Mouse (Mus musculus) lung, adult 18-20 months (tissue): ENCODE measurements around the gene Lrmp.

Experiments used
- DNase-seq, 2 experiments: peaks; one replicate each; pipeline ENCODE4 v3.0.0; 2022; ENCODE audit warnings: mixed read lengths in 2 of 2

The Lrmp gene

GRCm38 (mm10) chr6:145139776-145140475 is 24.5 kb downstream of the Lrmp start:
- no peak for DNase-seq

GRCm38 (mm10) chr6:145140706-145141105 is 25.3 kb downstream of the Lrmp start:
- DNase-seq: no peak

GRCm38 (mm10) chr6:145141827-145142226 is 26.4 kb downstream of the Lrmp start:
- DNase-seq: no peak

GRCm38 (mm10) chr6:145145173-145145572 is 29.7 kb downstream of the Lrmp start:
- no peak for DNase-seq

- DNase-seq: no peak
These were observed 32.3 kb downstream of the Lrmp start for GRCm38 (mm10) chr6:145147716-145148115.

GRCm38 (mm10) chr6:145149054-145149453 is 33.6 kb downstream of the Lrmp start:
- no peak for DNase-seq

GRCm38 (mm10) chr6:145158619-145159018 is 43.2 kb downstream of the Lrmp start:
- no peak for DNase-seq

- no peak for DNase-seq
These were observed 45.1 kb downstream of the Lrmp start for GRCm38 (mm10) chr6:145160581-145160980.

- DNase-seq: no peak
These were observed 56.6 kb downstream of the Lrmp start for GRCm38 (mm10) chr6:145171892-145172606.

GRCm38 (mm10) chr6:145173781-145174191 is 58.3 kb downstream of the Lrmp start:
- DNase-seq: peak; percentile 85 to 86

- DNase-seq: peak in 1 of 2 experiments; percentile 16
These were observed 60.1 kb downstream of the Lrmp start for GRCm38 (mm10) chr6:145175571-145175981.

GRCm38 (mm10) chr6:145176474-145176873 is 61.0 kb downstream of the Lrmp start:
- no peak for DNase-seq

GRCm38 (mm10) chr6:145179665-145180064 is 64.2 kb downstream of the Lrmp start:
- peak; percentile 33 to 35 for DNase-seq

- DNase-seq: peak in 1 of 2 experiments; percentile 13
These were observed 66.6 kb downstream of the Lrmp start for GRCm38 (mm10) chr6:145182044-145182443.

GRCm38 (mm10) chr6:145186096-145186495 is 70.6 kb downstream of the Lrmp start:
- no peak for DNase-seq

- no peak for DNase-seq
These were observed 71.9 kb downstream of the Lrmp start for GRCm38 (mm10) chr6:145187093-145188088.

- no peak for DNase-seq
These were observed 77.6 kb downstream of the Lrmp start for GRCm38 (mm10) chr6:145193038-145193437.

- no peak for DNase-seq
These were observed 78.0 kb downstream of the Lrmp start for GRCm38 (mm10) chr6:145193446-145193845.

- DNase-seq: no peak
These were observed 82.7 kb downstream of the Lrmp start for GRCm38 (mm10) chr6:145197949-145198686.

- no peak for DNase-seq
These were observed 87.1 kb downstream of the Lrmp start for GRCm38 (mm10) chr6:145202432-145203125.

- no peak for DNase-seq
These were observed 89.0 kb downstream of the Lrmp start for GRCm38 (mm10) chr6:145204440-145204839.

GRCm38 (mm10) chr6:145205142-145205541 is 89.7 kb downstream of the Lrmp start:
- DNase-seq: no peak
